Mouse (Mus musculus) CD8-positive naive resting alpha-beta T cell, adult 2 months (primary cell): ENCODE data around the gene Vps39.
A peak's percentile ranks its signal among the peaks of the same experiment; 100 is the strongest.

ENCODE experiments used
- DNase-seq, 2 experiments: peaks; one replicate each; pipeline ENCODE4 v3.0.0; 2022; ENCODE audit warnings: low read depth in 2 of 2, low spot score in 2 of 2

Vps39 gene

GRCm38 (mm10) chr2:120299866-120300265 is 53.1 kb downstream of the Vps39 start:
- DNase-seq, result no peak

- DNase-seq, result no peak
These were observed 56.8 kb downstream of the Vps39 start for GRCm38 (mm10) chr2:120296160-120296559.

- DNase-seq, result no peak
These were observed 61.4 kb downstream of the Vps39 start for GRCm38 (mm10) chr2:120291471-120292078.

GRCm38 (mm10) chr2:120288995-120289394 is 63.9 kb downstream of the Vps39 start, which contains the start of gene Pla2g4d:
Pla2g4d (minus strand) TSS chr2:120289197.
- DNase-seq, result no peak

DNA sequence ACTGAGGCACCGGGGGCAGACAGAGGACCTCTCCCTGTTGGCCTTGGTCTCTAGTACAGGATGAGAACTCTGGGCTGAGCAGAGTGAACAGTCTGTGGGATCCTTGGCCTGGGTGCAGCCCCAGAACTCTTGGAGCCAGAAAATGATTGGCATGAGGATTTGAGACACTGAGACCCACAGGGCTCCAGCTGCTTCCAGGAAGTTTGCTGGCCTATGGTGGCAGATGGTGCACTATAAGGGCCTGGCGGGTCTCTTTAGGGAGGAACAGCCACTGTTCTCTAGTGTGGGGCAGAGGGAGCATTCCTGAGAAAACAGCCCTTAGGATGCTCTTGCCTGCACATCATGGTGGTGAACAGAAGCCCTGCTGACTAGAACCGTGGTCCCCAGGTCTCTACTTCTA is 64.5 kb downstream of the Vps39 start:
- DNase-seq, result no peak

- DNase-seq, result no peak
These were observed 67.3 kb downstream of the Vps39 start for GRCm38 (mm10) chr2:120285639-120286038.

- no peak for DNase-seq
These were observed 68.2 kb downstream of the Vps39 start for GRCm38 (mm10) chr2:120284705-120285104.

- no peak for DNase-seq
These were observed 68.8 kb downstream of the Vps39 start for GRCm38 (mm10) chr2:120284094-120284493.

DNA sequence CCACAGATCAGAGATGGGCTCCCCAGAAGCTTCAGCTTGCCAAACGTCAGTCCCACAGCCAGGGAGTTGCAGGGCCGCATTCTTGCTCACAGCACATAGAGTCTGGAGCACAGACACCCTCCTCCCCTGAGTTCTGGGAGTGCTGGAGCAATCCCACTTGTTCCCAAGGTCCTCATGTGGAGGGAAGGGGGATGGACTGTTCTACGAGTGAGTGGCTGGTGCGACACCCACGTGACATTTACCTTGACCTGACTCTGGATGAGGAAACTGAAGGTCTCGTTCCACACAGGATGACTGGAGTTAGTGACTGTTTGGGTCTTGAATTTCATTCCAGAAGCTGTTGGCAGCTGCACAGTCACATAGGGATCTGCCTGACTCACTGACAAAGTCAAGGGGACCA is 69.4 kb downstream of the Vps39 start:
- DNase-seq, result no peak

DNA sequence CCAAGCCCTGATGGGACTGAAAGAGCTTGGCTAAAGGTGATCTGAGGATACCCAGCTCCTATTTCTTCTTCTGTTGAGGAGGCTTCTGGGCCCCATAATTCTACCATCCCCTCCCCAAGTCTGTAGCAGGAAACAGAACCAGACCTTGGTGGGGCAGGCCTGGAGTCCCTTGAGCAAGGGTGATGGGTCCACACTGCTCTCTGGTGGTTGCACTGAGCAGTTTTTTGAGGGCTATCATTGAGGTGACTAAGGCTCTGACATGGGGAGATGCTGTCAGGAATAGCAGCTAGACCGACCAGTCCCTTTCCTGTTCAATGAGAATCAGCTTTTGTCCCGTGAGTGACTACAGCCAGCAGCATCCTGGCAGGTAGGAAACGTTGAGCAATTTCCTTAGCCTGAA is 71.7 kb downstream of the Vps39 start:
- no peak for DNase-seq

- DNase-seq, result peak in 1 of 2 experiments; percentile 25
These were observed 73.0 kb downstream of the Vps39 start for GRCm38 (mm10) chr2:120279961-120280360.

- no peak for DNase-seq
These were observed 76.0 kb downstream of the Vps39 start for GRCm38 (mm10) chr2:120276951-120277350.

DNA sequence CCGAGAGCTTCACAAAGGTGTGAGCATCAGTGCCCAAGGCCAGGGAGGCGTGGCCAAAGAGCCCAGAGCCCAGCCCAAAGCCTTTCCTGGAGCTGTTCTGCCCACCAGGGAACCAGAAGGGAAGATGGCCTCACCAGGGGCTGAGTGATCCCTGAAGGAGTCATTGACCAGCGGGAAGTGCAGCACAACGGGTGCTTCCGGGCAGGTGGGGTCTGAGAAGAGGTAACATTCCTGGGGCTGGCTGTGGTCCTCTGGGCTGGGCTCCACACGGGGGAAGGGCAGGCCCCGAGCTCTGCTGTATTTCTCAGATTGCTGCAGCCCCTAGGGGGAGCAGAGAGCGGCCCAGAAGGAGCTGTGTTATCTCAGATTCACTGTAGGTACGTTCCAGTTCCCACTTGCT is 84.3 kb downstream of the Vps39 start:
- no peak for DNase-seq
